Mouse (Mus musculus) mouse trophoblast stem cell (cell line): Measurements from ENCODE around the gene Hnrnpab.
"Not testable (repeated sequence)": the region's sequence is repeated elsewhere in the genome, so short reads cannot be mapped to it uniquely, and the experiment has no call there.

Experiments used
- in situ Hi-C, 2 experiments: fragments of 300-500 bp; cut with MseI, MboI; formaldehyde crosslinking; loops; 2 replicates in 1 of 2; 3 replicates in 1 of 2; pipeline ENCODE4 v1.15.1; 2025

Hnrnpab gene

DNA sequence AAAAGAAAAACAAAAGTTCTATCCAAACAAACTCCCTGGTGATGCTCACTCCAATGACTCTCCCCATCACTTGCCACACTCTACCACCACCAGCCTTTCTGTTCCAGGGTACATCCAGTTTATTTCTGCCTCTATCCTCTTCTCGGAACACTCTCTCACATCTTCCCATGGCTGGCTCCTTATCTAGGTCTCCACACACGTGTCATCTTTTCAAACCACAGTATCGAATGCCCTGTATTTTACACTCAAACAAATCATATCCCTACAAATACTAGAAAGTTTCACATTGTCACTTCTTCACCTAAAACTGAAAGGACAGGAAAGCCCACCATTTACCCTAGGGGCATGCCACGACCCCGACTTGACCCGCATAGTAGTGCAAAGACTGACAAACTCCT, 28.5 kb upstream of the Hnrnpab start:
- in situ Hi-C loops = no loop called here

DNA sequence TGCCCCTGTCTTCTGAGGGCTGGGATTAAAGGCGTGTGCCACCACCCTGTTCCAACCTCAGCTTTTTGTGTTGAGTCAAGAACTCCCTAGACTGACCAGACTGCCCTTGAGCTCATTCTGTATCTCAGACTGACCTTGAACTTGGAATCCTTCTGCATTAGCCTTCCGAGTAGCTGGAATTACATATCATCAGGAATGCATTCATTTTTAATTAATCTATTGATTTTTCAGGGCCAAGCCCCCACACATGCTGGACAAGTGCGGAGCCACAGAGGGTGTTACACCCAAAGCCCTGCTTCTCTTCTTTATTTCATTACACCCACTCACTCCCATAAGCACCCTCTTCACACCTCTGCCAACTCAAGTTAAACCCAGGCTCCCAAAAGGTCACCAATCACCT, 27.1 kb upstream of the Hnrnpab start:
- in situ Hi-C loops = no loop called here

DNA sequence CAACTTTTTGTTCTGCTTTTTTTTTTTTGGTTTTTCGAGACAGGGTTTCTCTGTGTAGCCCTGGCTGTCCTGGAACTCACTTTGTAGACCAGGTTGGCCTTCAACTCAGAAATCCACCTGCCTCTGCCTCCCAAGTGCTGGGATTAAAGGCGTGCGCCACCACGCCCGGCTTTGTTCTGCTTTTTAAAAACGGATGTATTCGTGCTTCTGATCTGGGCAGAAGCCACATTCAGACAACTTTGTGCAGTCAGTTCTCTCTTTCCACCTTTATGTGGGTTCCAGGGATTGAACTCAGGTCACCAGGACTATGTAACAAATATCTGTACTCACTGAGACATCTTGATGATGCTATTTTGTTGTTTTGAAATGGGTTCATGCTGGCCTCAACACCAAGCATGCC, 26.6 kb upstream of the Hnrnpab start:
- in situ Hi-C loops = not testable (repeated sequence)

DNA sequence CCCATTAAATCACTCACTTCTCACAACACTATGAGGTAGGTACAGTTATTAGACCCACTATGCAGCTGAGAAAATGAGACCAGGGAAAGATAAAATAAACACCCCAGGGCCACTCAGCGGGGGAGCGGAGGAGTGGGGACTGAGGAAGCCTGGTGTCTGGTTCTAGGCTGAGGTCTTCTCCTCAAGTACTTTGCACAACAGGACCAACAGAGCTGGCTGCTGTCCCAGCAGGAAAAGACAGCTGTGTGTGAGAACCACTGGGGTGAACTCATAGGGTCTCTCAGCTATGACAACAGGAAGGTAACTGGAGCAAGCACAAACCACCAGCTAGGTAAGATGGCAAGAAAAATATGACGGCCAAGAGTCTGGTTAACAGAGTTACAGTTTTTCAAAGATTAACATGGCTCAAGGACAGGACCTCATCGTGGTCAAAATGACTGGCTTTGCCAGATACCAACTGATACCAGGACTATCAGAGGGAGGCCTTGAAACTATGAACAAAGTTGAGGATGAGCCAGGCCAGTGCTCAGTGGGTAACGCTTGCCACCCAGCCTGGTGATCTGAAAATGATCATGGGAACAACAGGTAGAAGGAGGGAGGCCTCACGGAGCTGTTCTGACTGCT, 25.6 kb upstream of the Hnrnpab start:
- in situ Hi-C loops = no loop called here

DNA sequence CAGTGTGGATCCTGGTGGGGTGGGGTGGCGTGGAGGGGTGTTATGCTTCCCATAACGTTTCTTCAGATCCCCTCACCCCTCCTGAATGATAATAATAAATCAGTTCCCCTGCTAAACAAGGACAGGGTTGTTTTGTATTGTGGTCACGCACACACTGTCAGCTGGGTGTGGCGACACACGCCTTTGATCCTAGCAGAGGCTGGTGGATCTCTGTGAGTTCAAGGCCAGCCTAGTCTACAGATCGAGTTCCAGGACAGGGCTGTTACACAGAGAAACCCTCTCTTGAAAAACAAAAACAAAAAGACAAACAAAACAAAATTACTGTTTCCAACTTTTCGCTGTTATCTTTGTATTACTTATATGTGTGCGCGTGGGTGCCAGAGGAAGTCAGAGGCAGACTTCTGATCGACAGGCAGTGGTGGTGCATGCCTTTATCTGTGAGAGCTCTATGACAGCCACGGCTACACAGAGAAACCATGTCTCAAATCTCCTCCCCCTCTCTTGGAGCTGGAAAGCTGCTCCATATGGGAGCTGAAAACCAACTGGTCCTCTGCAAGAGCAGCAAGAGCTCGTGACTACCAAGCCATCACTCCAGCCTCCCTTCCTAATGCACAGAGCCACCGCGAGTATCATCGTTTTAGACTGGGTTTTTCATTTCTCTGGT, 23.1 kb upstream of the Hnrnpab start:
- in situ Hi-C loops = no loop called here

DNA sequence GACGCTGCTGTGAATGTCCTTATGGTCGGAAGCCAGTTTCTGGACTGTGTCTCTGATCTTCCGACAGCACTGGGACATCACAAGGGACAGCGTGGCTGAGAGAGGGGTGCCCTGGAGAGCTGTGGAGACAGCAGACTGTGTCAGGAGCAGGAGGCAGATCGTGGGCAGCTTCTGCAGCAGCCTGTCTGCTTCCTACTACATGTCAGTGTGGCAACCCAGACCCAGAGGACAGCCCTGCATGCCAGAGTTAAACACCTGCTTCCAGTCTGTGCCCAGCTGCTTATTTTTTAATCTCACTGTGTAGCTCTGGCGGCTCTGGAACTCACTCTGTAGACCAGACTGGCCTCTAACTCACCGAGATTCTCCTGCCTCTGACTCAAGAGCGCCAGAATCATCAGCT, 21.3 kb upstream of the Hnrnpab start:
- in situ Hi-C loops = no loop called here

DNA sequence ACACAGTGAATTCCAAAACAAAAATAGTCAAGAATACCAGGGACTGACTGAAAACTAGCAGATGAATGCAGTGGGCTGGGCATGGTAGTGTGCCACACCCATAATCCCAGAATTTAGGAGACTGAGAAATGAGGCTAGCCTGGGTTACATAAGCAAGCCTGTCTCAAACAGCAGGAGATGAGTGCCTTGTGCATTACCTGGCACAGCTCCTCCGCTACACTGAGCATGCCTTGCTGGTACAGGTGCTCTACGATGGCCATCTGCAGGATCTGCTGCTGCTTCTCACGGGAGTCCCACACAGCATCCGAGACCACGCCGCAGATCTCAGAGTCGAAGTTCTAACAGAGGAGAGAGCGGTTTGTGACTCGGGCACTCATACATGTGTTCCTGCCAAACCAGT, 20.8 kb upstream of the Hnrnpab start:
- in situ Hi-C loops = no loop called here

DNA sequence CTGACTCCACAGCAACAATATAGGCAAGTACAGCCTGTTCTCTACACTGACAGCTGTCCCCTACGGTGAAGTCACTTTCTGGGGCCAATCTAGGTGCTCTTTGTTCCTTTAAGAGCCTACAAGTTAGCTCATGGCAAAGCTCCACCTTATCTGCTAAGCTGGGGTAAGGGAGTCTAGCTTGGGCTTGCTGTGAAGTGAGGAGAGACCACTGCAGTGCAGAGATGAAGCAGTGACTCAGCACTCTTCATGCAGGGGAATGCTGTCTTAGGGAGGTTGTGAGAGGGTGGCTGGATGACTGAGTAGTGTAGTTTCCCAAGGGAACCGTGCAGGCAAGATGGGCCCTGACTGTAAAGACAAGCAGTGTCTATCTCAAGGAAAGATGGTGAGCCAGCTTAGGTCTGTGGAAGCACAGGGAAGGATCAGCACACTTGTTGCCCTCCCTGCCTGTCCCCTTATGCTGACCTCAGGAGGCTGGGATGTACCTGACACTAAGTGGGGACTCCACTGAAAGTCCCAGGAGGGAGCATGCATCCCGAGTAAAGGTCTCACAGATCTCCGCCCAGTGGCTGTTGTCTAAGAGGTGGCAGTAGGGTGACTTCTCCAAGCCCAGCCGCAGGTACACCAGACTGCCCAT, 18.7 kb upstream of the Hnrnpab start:
- in situ Hi-C loops = no loop called here

DNA sequence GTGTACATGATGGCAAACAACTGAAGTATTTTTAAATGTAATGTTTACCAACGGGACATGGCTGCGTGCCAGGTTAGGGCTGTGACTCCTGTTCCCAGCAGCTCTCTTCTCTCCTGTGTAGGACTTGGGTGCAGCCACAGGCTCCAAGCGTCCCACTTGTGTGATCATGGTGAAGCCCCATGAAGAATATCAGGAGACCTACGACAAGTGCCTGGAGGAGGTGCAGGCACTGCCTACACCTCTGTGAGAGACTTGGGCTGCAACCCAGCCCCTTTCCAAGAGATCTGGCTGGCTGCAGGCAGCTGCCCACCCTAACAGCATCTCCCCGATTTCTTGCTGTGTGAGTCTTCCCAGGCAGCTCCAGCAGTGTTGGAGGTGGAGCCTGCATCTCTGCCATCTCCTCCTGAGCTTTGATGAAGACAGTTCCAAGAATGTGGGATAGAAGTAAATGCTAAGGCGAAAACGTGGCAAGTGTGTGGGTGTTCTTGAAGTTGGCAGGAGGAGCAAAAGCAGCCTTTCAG, 16.4 kb upstream of the Hnrnpab start:
- in situ Hi-C loops = no loop called here

DNA sequence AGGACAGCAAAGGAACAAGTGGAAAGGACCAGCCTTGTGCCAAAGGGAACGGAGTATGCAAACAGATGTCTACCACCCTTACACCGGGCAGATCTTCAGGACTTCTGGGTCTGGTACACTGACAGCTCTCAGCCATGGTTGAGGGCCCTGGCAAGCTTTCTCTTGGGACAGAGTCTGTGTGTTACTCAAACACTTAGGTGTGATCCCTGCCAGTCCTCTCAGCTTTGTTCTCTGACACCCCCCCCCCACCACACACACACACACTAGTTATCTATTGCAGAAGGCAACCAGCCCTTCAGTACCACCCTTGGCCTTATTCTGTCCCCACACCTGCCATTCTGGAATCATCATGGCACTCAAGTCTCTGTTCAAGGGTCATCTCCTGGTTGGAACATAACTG, 15.1 kb upstream of the Hnrnpab start:
- in situ Hi-C loops = no loop called here

DNA sequence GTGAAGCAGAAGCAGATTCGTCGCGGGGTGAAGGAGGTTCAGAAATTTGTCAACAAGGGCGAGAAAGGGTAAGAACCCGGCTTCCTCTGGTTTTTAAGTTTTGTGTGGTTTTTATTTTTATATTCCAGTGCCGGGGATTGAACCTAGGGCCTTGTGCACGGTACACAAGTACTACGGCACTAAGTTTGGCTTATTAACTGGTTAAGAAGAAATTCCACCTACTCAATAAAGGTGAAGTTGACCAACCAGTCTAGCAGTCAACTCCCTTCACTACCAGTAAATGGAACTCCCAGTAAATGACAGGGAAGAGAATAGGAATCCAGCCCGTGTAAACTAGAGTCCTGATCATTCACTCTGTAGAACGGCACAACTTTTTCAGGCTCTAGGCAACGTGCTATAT, 13.4 kb upstream of the Hnrnpab start:
- in situ Hi-C loops = no loop called here

DNA sequence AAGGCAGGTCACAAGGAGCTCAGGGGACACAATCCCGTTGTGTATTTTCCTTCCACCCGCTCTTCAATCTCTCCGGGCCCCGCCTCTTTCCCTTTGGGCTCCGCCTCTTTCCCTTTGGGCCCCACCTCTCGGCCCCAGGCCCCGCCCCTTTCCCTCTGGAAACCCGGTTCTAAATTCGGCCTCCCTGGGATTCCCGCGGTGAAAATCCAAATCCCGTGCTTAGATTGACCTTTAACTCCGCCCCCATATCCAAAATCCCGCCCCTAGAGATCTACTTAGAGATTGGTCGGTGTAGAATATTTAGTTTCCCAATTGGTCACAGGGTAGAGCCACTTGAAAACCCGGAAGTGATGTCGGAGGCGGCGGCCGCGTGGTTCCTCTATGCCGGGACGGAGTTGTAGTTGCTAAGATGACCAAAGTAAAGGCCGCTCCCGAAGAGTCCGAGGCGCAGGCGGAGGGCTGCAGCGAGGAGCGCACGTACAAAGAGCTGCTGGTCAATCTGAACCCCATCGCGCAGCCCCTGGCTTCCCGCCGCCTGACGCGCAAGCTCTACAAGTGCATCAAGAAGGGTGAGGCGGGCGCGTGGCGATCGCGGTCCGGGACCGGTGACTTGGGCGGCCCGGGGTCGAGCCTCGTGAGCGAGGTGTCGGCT, 12.9 kb upstream of the Hnrnpab start, which contains the start of gene Nhp2:
Gene Nhp2, plus strand, starts transcription at position 327 of the 652 bp plus-strand sequence.
- in situ Hi-C loops = loop anchor here (5.0 kb wide), 1 partner anchor 63 kb away; no protein-coding TSS in a partner anchor

DNA sequence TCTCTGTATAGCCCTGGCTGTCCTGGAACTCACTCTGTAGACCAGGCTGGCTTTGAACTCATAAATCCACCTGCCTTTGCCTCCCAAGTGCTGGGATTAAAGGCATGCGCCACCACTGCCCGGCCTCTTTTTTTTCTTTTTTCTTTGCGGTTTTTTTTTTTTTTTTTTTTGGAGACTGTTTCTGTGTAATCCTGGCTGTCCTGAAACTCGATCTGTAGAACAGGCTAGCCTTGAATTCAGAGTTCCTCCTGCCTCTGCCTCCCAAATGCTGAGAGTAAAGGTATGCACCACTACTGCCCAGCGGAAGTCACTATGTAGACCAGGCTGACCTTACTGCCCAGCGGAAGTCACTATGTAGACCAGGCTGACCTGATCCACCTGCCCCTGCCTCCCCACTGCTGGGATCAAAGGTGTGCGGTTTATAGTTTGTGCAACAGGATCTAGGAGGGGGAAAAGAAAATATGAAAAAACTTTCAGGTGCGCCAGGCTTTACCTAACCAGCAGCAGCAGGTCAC, 12.3 kb upstream of the Hnrnpab start:
- in situ Hi-C loops = loop anchor here (5.0 kb wide), 1 partner anchor 63 kb away; no protein-coding TSS in a partner anchor

DNA sequence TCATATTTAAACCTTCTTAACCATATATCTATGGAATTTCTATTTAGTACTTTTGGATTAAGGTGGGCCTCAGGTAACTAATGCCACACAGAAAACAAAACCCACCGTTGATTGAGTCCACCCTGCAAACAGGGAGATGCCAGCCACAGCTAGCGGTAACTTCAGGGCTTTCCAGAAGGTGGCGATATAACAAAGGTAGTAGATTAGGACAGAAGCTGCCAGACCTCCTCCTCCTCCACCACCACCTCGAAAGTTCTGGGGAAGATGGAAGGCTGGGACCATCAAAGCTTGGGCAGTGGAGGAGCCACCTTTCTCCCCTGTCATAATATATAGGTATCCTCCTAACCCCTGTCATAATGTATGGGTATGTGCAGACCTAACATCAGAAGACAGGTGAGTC, 11.0 kb upstream of the Hnrnpab start:
- in situ Hi-C loops = loop anchor here (5.0 kb wide), 1 partner anchor 65 kb away; no protein-coding TSS in a partner anchor

DNA sequence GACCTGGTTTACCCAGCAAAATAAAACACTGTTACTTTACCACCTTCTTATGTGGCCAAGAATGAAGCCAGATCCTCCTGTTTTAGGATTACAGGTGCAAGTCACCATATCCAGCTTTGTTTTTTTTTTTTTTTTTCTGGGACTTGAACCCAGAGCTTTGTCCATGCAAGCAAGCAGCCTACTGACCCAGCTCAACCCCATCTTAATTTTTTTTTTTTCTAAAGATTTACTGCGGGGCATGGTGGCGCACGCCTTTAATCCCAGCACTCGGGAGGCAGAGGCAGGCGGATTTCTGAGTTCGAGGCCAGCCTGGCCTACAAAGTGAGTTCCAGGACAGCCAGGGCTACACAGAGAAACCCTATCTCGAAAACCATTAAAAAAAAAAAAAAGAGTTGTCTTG, 9.5 kb upstream of the Hnrnpab start:
- in situ Hi-C loops = loop anchor here (5.0 kb wide), 1 partner anchor 66 kb away; no protein-coding TSS in a partner anchor

DNA sequence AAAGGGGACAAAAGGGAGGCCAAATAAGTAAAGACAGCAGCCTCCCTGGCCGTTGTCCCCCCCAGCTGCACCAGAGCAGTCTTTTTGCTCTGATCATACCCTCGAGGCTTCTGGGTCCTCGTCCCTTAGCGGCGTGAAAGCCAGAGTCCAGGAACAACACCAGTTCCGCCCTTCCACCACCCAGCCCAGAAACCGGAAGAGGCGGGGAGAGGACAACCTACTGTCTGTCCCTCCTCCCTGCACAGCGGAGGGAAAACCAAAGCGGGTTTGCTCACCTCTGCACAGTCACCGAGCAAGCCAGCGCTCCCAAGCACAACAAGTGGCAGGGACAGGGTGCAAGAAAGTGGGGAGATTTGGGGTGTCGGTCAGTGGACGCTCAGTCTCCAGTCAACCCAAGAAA, 9.0 kb upstream of the Hnrnpab start:
- in situ Hi-C loops = loop anchor here (5.0 kb wide), 1 partner anchor 67 kb away; no protein-coding TSS in a partner anchor

DNA sequence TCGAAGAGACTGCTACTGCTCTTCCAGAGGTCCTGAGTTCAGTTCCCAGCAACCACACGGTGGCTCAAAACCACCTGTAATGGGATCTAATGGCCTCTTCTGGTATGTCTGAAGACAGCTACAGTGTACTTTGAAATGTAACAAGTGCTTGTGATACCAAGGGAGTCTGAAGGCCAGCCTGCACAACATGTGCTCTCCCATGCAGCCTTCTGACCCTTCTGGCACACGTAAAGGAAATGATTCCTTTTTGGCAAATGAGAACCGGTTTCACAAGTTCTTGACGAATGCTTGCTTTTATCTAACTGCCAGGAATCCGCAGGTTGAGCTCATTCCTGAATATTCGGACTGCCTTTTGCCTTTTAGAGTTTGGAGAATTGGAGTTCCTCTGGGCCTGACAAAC, 8.5 kb upstream of the Hnrnpab start:
- in situ Hi-C loops = loop anchor here (5.0 kb wide), 1 partner anchor 67 kb away; no protein-coding TSS in a partner anchor

DNA sequence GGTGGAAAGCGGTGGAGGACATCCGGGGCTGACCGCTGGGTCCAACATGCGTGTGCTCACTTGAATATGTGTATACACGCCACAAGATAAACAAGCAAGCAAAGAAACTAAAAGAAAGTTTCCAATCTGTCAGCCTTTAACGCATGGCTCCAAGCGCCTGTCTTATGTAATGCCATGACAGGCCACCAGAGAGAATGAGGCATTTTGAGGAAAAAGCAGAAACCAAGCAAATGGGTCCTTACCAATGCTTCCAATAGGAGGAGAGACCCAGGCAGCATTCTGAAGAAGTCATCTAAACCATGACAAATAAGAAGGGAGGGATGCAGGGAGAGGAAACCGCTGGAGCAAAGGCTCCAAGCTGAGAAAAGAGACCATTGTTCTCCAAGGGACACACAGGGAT, 7.6 kb upstream of the Hnrnpab start:
- in situ Hi-C loops = no loop called here

DNA sequence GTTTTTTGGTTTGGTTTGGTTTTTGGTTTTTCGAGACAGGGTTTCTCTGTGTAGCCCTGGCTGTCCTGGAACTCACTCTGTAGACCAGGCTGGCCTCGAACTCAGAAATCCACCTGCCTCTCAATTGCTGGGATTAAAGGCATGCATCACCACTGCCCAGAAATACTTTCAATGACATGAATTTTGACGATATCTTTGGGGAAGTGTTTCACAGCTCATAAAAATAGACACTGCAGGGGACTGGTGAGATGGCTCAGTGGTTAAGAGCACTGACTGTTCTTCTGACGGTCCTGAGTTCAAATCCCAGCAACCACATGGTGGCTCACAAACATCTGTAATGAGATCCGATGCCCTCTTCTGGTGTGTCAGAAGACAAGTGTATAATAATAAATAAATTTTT, 3.3 kb upstream of the Hnrnpab start:
- in situ Hi-C loops = not testable (repeated sequence)

DNA sequence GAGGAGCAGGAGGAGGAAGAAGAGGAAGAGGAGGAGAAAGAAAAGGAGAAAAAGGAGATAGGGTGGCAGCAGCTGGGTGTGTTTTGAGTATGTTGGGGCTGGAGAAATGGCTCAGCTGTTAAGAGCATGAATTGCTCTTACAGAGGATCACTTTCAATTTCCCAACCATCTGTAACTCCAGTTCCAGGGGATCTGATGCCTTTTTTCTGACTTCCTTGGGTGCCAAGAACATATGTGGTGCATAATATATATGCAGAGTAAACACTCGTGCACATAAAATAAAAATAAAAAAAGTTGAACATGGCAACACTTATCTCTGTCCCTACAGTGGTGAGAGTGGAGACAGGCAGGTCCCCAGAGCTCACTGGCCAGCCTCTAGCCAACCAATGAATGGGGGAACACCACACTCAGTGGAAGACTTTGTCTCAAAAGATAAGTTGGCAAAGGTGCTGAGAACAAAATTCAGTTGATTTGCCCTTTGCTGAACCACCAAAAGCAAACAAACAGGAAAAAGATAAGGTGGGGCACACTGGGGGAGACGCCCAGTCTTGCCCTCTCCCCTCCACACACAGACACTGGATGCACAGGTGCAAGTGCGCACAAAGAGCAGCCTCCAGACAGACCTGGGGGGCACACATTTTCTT, 2.7 kb upstream of the Hnrnpab start:
- in situ Hi-C loops = no loop called here

DNA sequence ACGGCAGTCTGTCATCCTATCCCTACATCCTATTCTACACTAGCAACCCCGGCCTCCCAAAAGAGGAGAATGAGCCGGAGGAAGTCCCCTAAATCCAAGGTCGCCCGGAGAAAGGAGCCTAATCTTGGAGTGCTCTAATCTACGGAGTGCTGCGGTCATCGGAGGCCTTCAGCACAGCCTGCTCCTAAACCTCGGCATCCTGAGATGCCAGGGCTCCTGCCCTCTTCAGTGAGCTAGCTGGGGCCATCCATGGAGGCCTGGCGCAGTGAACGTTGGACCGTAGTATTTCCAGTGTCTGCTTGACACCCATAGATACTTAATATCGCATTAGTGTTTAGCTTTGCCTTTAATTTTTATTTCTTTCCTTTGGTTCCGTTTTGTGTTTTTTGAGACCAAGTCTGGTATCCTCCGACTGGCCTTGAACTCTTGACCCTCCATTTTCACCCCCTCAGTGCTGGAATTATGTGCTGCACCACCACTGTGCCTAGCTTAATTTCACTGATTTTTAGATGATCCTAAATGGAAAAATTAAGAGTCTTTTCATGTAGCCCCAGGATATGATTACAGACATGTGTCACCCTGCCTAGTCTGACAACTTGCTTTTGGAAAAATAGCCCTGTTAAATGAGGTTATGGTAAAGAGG, 570 bp upstream of the Hnrnpab start:
- in situ Hi-C loops = no loop called here
